Mouse (Mus musculus) heart, embryonic 12.5 days (tissue): ENCODE data around the gene Psmc5. TPM values are rescaled to one million over a fixed set of nuclear protein-coding genes. Genes with fewer than 3 reads are reported as not detected.
"Not testable (repeated sequence)": the region's sequence is repeated elsewhere in the genome, so short reads cannot be mapped to it uniquely, and the experiment has no call there.

Experiments
- ATAC-seq: fragments of 200-750 bp; cut with Nextera tagmentation; 2 replicates; pipeline ENCODE4 v1.8.0; 2017; ENCODE audit warnings: moderate TSS enrichment, moderate library complexity; ENCODE audit not compliant: insufficient number of reproducible peaks, low FRiP score
- H3K27ac ChIP-seq: fragments of 300-500 bp; sonication (generic); 2 replicates; pipeline ENCODE4 v1.5.1; 2016; ENCODE audit warnings: mild to moderate bottlenecking, moderate library complexity; ENCODE audit not compliant: poor library complexity, severe bottlenecking
- H3K27me3 ChIP-seq: fragments of 300-500 bp; sonication (generic); replicated peaks from 2 replicates; pipeline ENCODE4 v1.6.1; 2016; ENCODE audit warnings: mild to moderate bottlenecking, moderate library complexity
- H3K36me3 ChIP-seq: fragments of 300-500 bp; sonication (generic); 2 replicates; pipeline ENCODE4 v1.6.1; 2016; ENCODE audit warnings: mild to moderate bottlenecking, moderate library complexity
- H3K4me1 ChIP-seq: fragments of 300-500 bp; sonication (generic); replicated peaks from 2 replicates; pipeline ENCODE4 v1.6.1; 2016; ENCODE audit warnings: mild to moderate bottlenecking
- H3K4me2 ChIP-seq: fragments of 300-500 bp; sonication (generic); 2 replicates; pipeline ENCODE4 v1.6.1; 2016; ENCODE audit warnings: mild to moderate bottlenecking, moderate library complexity
- H3K4me3 ChIP-seq: fragments of 300-500 bp; sonication (generic); 2 replicates; pipeline ENCODE4 v1.5.1; 2016; ENCODE audit warnings: mild to moderate bottlenecking
- H3K9ac ChIP-seq: fragments of 300-500 bp; sonication (generic); 2 replicates; pipeline ENCODE4 v1.6.1; 2016; ENCODE audit warnings: mild to moderate bottlenecking, moderate library complexity
- H3K9me3 ChIP-seq: fragments of 300-500 bp; sonication (generic); replicated peaks from 2 replicates; pipeline ENCODE4 v1.6.1; 2016; ENCODE audit warnings: mild to moderate bottlenecking, moderate library complexity
- WGBS: fragments of 180-500 bp; shearing (Covaris S2); methylation state at CpG from one replicate; pipeline ENCODE4 v1.1.7; 2016; 5-methylcytosine and 5-hydroxymethylcytosine counted together
- polyA plus RNA-seq: library from polyadenylated mRNA; unstranded; fragments of >200 nt; fragmentation: Nextera tagmentation; extraction: Ambion mirVana; gene quantifications from 2 replicates; pipeline ENCODE4 v1.2.1, GENCODE M21; 2016

The Psmc5 gene
- polyA plus RNA-seq = 247 and 253 TPM in 2 replicates

DNA sequence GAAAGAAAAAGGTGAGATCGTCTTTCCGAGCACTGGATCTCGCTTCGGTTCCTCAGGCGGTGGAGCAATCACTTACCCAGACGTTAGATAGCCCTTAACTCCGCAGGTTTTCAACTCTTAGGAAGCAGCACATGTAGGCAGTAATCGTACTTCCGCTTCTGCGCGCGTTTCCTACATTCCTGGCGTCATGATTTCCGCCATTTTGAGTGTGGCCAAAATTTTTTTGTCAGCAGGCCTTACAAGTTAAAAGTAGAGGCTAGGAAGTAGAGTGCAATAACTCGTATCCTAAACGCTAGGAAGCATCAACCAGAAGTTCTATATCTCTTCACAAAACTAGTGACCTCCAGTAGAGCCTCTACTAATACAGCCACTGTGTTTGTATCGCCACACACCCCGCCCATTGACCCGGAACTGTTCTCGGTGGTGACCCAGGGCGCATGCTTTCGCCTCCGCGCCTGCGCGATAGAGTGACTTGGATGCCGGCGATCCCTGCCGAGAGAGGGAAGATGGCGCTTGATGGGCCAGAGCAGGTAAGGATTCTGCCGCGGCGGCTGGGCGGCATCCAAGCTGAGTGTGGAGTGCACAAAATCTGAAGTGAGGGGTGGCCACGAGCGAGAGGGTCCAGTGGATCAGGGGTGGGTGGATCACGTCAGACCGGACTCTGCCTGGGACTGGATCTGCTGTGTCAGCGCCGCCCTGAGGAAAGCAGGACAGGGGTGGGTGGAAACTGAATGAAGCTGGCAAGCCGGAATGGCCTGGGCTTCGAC is at the start of gene Psmc5, which contains the start of gene Ftsj3:
Gene Psmc5, plus strand, starts transcription at position 470 of the 767 bp plus-strand sequence.
Gene Ftsj3, minus strand, starts transcription at position 395 of the 767 bp plus-strand sequence.
- peak within 1 kb of the TSS; percentile 73 for H3K27ac ChIP-seq
- peaks cover 20% of the 10 kb centered on the region for H3K4me1 ChIP-seq
- H3K9me3 ChIP-seq = no peaks in the 10 kb centered on the region
- peak within 1 kb of the TSS; percentile 92 for H3K9ac ChIP-seq
- peaks cover 51% of the 10 kb centered on the region for H3K36me3 ChIP-seq
- no peaks in the 10 kb centered on the region for H3K27me3 ChIP-seq
- under 1% methylated on average over 42 of the region's 42 CpGs for WGBS
- H3K4me3 ChIP-seq = peak within 1 kb of the TSS; percentile 86
- peak; percentile 96 for ATAC-seq
- peak within 1 kb of the TSS; percentile 93 for H3K4me2 ChIP-seq

- whole genome bisulfite sequencing = 90% methylated on average over 8 of the region's 8 CpGs
- ATAC-seq = no peak
- Histone ChIP-seq H3K27me3 (no peaks in the 10 kb centered on the region), H3K4me3 (no peak overlapping the region), H3K27ac (no peak overlapping the region), H3K4me1 (peaks cover 10% of the 10 kb centered on the region), H3K9me3 (no peaks in the 10 kb centered on the region), H3K4me2 (no peak overlapping the region), H3K9ac (no peak overlapping the region), H3K36me3 (peaks cover 49% of the 10 kb centered on the region)
Measured at GRCm38 (mm10) chr11:106212771-106213170, 43.2 kb upstream of the Psmc5 start.

GRCm38 (mm10) chr11:106214856-106215255 is 41.1 kb upstream of the Psmc5 start:
- Histone ChIP-seq H3K4me3 (peak overlapping the region; percentile 90), H3K4me1 (peaks cover 20% of the 10 kb centered on the region), H3K27ac (no peak overlapping the region), H3K27me3 (no peaks in the 10 kb centered on the region), H3K9me3 (no peaks in the 10 kb centered on the region), H3K4me2 (peak overlapping the region; percentile 80), H3K9ac (peak overlapping the region; percentile 98), H3K36me3 (peaks cover 30% of the 10 kb centered on the region)
- 90% methylated on average over 5 of the region's 5 CpGs for whole genome bisulfite sequencing
- no peak for ATAC-seq

GRCm38 (mm10) chr11:106215450-106215859 is 40.5 kb upstream of the Psmc5 start:
- peaks cover 20% of the 10 kb centered on the region for H3K4me1 ChIP-seq
- peak overlapping the region; percentile 80 for H3K4me2 ChIP-seq
- WGBS = 22% methylated on average over 7 of the region's 7 CpGs
- H3K27me3 ChIP-seq = no peaks in the 10 kb centered on the region
- ATAC-seq = no peak
- peak overlapping the region; percentile 90 for H3K4me3 ChIP-seq
- H3K36me3 ChIP-seq = peaks cover 24% of the 10 kb centered on the region
- H3K9ac ChIP-seq = peak overlapping the region; percentile 98
- peak overlapping the region; percentile 94; the same call in 1 of the 2 replicates for H3K27ac ChIP-seq
- no peaks in the 10 kb centered on the region for H3K9me3 ChIP-seq

DNA sequence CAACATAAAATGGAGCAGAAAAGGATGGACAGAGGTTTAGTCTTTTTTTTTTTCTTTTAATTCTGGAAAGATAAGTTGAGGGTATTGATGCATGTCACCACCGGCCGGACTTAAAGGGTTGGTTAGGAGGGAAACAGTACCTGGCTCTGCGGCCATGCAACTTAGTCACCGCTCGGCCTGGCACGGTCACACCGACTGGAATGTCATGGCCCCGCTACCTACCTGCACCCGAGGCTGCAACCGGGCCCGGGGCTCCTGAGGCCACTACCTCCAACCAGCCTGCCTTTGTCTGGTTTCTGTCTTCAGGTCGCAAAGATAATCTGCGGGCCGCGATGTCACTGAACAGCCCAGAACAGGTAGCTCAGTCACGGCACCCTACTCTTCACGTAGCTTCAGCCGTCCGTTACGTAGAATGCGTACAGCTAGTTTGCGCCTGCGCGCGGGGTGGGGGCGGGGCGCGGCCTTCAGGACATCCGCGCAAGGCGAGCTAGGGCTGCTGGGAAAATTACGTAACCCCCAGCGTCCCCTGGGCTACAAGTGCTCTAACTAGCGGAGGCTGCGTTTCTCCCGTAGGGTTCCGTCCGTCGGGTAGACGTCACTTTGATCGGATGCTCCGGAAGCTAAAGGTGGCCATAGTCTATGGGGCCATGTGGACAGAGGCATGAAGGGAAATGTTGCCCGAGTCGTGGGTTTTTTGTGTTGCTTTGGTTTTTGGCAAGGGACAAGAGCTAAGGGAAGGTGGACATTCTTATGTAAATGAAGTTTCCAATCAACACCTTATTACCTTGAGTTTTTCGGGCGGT is 39.8 kb upstream of the Psmc5 start, which contains the start of gene Ccdc47:
Gene Ccdc47, minus strand, starts transcription at position 418 of the 803 bp plus-strand sequence.
- WGBS = under 1% methylated on average over 46 of the region's 46 CpGs
- ATAC-seq = peak; percentile 96
- Histone ChIP-seq H3K4me1 (peaks cover 20% of the 10 kb centered on the region), H3K27ac (peak within 1 kb of the TSS; percentile 94), H3K9me3 (no peaks in the 10 kb centered on the region), H3K36me3 (peaks cover 19% of the 10 kb centered on the region), H3K27me3 (no peaks in the 10 kb centered on the region), H3K4me2 (peak within 1 kb of the TSS; percentile 80), H3K9ac (peak within 1 kb of the TSS; percentile 98), H3K4me3 (peak within 1 kb of the TSS; percentile 90)

DNA sequence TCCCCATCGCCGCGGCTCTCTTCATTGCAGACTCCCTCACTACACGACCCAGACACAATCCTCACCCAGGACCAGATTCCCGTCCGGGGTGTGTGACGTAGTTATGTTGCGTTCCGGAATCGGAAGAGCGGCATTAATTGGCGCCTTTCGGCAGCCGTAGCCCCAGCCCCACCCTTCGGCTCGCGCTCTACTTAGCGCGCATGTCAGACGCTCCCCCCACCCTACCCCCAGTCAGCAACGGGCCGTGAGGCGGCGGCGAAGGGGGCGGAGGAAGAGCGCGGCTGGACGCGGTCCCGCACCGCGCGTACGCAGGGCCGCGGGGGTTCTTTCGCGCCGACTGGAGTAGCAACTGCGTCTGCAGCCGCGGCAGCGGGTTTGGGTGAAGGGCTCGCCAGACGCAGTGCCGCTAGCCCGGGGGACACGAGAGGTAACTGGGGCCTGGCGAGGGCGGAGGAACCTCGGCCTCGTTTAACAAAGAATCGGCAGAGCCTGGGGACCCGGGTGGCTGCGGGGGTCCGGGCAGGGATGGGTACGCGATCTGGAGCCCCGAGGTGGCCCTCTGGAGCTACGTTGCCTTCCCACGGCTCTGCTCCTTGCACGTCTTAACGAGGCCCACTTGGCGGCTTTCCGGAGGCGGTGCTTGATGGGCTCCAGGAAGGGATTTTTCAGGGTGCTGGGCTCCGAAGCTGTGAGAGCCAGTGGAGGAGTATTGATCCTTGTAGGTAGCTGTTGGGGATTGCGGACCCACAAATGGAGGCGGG is 39.0 kb upstream of the Psmc5 start, which contains the start of gene Ddx42:
Gene Ddx42, plus strand, starts transcription at position 197 of the 761 bp plus-strand sequence.
- Histone ChIP-seq H3K27ac (peak within 1 kb of the TSS; percentile 94), H3K4me3 (peak within 1 kb of the TSS; percentile 90), H3K36me3 (peaks cover 12% of the 10 kb centered on the region), H3K4me1 (peaks cover 20% of the 10 kb centered on the region), H3K27me3 (no peaks in the 10 kb centered on the region), H3K9me3 (no peaks in the 10 kb centered on the region), H3K4me2 (peak within 1 kb of the TSS; percentile 80), H3K9ac (peak within 1 kb of the TSS; percentile 98)
- peak; percentile 92 for ATAC-seq
- WGBS = under 1% methylated on average over 70 of the region's 70 CpGs

DNA sequence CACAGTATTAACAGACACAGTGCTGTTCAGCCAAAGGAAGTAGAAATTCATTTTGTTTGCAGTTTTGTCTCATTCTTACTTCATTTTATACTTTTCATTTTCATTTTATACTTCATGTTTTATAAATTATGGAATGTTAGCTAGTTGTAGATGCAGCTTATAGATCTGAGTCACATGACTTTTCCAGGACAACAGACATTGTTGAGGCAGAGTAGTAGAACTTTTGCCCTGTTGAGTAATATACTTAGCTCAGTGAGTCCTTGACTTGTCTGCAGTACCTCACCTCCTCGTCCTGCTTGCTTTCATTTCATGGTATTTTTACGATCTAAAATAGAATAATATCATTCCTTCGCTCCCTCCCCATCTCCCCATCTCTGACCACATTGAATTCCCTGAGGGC is 35.4 kb upstream of the Psmc5 start:
- no peaks in the 10 kb centered on the region for H3K9me3 ChIP-seq
- H3K27ac ChIP-seq = no peak overlapping the region
- H3K4me3 ChIP-seq = no peak overlapping the region
- no peak overlapping the region for H3K4me2 ChIP-seq
- no peak for ATAC-seq
- peaks cover 17% of the 10 kb centered on the region for H3K36me3 ChIP-seq
- H3K9ac ChIP-seq = no peak overlapping the region
- WGBS = 84% methylated on average over 3 of the region's 3 CpGs
- no peaks in the 10 kb centered on the region for H3K27me3 ChIP-seq
- H3K4me1 ChIP-seq = peaks cover 11% of the 10 kb centered on the region

GRCm38 (mm10) chr11:106233978-106234377 is 22.0 kb upstream of the Psmc5 start:
- H3K9me3 ChIP-seq, H3K27me3 ChIP-seq, H3K4me3 ChIP-seq, H3K4me2 ChIP-seq, H3K4me1 ChIP-seq, ATAC-seq, H3K27ac ChIP-seq, H3K9ac ChIP-seq: not testable (repeated sequence)
- WGBS = 80% methylated on average over 8 of the region's 8 CpGs
- peaks cover 69% of the 10 kb centered on the region for H3K36me3 ChIP-seq

DNA sequence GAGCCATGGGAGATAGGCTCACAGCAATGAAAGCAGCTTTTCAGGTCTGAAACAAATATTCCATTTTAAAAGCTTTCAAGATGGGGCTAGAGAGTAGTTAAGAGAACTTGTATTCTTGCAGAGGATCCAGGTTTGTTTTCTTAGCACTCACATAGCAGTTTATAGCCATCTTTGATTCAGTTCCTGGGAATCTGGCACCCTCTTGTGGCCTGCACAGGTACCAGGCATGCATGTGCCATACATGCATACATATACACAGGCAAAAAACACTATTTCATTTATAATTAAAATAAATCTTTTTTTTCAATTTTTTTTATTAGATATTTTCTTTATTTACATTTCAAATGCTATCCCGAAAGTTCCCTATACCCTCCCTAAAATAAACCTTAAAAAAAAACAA is 9.1 kb upstream of the Psmc5 start:
- Histone ChIP-seq H3K27ac (no peak overlapping the region), H3K9ac (no peak overlapping the region), H3K36me3 (peaks cover 94% of the 10 kb centered on the region), H3K4me1 (no peaks in the 10 kb centered on the region), H3K9me3 (0 out of 2 replicates have a peak, but pooled peaks cover 3% of the 10 kb centered on the region), H3K4me3 (no peak overlapping the region), H3K4me2 (no peak overlapping the region), H3K27me3 (no peaks in the 10 kb centered on the region)
- WGBS = 96% methylated on average over 1 of the region's 1 CpGs
- ATAC-seq = no peak

DNA sequence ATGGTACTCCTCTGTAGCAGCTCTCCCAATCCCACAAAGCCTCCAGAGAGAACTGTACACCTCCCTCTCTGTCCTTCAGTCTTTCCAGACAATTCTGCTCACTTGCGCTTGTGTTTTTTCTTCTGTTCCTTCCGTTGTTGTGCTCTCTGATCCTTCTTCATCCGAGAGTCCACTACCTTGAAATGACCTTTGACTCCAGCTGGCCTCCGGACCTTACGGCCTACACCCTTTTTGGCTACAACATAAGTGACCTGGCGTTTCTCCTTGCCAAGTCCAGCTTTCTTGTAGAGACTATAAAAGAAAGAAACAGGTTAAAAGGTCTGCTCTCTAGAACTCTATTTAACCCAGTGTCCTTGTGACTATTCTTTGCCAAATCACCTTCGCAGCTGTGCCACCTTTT is 6.6 kb upstream of the Psmc5 start:
- 83% methylated on average over 7 of the region's 7 CpGs for WGBS
- Histone ChIP-seq H3K4me3 (no peak overlapping the region), H3K27me3 (no peaks in the 10 kb centered on the region), H3K4me2 (no peak overlapping the region), H3K9me3 (0 out of 2 replicates have a peak, but pooled peaks cover 3% of the 10 kb centered on the region), H3K27ac (no peak overlapping the region), H3K36me3 (peaks cover 91% of the 10 kb centered on the region), H3K9ac (no peak overlapping the region), H3K4me1 (0 out of 2 replicates have a peak, but pooled peaks cover 1% of the 10 kb centered on the region)
- no peak for ATAC-seq
